Mouse (Mus musculus) layer of hippocampus, postnatal 25 days (tissue): ENCODE measurements at regions not wholly inside any gene's neighbourhood (a gene's known extent, or its start where the extent isn't known, plus 50 kb on each side); places are given as distances from the start of the nearest gene placed in this dataset.

Source experiments
- DNase-seq, 2 experiments: peaks; one replicate each; pipeline ENCODE4 v3.0.0; 2022; ENCODE audit warnings: mixed read lengths in 2 of 2, low spot score in 1 of 2; ENCODE audit errors: extremely low spot score in 1 of 2

DNA sequence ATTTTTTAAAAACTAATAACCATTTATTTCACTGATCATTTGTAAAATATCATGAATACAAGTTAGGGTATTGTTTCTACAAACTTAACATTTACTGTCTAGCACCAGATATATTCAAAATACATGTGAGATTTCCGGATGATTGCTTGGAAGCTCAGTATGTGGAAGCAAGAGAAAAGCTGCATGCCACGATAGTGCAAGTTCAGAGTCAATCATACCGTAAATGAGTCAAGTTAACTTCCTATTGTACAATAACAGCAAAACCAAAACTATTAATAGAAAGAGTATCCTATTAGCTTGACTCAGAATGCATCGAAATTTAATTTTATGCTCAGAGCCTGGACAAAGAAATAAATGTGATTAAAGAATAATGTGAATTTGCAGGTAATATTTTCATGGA, 1284.6 kb upstream of the Cited2 start:
- DNase-seq: no peak

DNA sequence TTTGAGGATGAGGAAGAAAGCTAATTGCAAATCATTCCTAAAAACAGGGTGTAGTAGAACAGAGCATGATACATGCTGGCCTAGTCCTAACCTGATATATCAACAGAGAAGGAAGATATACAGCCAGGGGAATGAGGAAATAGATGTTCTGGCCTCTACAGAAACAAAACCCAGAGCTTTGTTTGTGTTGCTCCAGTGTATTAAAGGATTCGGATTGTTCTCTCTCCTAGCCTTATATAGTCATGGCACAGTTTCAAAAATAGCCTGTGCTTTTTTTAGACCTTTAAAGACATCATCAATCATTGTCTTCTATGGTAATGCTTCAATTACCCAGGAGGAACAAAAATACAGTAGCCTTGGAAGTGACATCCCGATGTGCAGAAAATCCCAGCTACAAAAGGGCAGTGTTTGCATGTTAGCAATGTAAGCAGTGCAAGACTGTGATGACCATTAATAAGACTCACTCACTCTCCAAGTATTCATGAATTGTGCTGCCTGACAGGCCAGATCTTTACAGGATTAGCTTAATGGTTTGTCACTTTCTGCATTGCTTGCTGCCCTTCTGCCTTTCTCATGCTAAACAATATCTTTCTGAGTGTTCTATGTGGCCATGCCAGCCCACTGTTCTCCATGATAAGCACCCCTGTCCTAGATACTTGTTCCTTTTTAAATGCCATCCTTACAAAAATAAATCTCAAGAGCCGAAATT, 1281.9 kb upstream of the Cited2 start:
- DNase-seq: no peak

DNA sequence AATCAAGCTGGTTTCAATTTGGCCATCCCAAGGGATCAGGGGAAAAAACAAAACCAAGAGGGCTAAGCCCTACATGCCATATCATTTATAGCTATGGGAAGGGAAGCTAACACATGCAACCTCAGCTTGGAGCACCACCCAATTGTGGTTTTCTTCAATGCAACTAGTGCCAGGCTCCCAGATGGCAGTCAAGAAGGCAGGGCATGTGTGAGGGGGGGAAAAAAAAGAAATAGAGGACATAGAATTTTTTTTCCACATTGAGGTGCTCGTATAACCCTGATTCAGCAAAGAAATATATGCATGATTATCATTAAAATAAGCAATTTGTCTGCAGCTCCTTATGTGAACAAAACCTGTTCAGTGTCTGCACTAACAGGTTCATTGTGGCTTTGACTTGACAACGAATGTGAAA, 1281.4 kb upstream of the Cited2 start:
- DNase-seq: peak; percentile 6 to 9

DNA sequence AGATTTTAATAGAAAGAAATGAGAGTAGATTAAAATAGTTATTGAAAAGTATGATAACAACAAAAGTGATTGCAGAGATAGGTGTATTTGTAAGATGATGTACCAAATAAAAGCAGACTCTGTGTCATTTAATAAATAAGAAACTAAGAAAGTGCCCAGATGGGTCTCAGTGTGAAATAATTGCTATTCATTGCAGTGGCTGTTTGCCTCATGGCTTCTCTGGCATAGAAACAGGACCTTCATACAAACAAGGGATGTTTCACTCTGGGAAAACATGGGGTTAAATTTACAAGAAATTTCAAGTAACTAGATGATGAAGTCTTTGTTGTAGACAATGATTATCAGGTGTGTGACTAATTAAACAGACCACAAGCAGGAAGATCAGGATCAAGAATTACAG, 1279.1 kb upstream of the Cited2 start:
- no peak for DNase-seq

DNA sequence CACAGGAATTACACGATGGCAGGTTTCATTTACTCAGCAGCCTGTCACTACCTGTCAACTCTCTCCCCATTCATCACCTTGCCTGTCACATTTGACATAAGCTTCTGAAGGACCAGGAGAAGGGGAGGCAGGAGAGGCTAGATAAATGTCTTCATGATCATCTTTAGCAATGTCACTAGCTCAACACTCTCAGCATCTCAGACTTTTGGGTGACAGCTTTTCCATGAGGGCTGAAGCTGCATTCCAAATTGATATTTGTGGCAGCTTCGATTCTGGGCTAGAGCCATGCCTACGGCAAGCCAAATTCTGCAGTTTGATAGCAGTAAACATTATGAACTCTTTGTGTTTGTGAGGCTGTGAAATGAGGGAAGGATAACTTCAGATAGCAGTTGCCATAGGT, 1255.1 kb upstream of the Cited2 start:
- peak in 1 of 2 experiments; percentile 5 for DNase-seq

DNA sequence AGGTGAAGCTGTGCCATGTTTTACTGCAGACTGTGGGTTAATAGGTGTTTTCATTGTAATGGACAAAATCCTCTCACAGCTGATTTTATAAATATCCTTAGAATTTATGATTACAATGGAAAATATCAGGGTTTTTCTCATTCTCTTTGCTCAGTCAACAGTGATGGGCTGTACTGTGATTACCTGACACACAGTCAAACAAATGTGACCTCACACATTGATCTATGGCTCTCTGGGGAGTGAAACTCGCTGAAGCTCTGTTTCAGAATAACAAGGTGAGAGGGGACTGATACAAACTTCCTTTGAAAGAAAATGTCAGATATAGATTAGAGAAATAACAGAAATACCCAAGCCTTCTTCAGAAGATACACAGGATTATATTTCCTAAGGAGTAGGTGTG, 1253.3 kb upstream of the Cited2 start:
- no peak for DNase-seq

DNA sequence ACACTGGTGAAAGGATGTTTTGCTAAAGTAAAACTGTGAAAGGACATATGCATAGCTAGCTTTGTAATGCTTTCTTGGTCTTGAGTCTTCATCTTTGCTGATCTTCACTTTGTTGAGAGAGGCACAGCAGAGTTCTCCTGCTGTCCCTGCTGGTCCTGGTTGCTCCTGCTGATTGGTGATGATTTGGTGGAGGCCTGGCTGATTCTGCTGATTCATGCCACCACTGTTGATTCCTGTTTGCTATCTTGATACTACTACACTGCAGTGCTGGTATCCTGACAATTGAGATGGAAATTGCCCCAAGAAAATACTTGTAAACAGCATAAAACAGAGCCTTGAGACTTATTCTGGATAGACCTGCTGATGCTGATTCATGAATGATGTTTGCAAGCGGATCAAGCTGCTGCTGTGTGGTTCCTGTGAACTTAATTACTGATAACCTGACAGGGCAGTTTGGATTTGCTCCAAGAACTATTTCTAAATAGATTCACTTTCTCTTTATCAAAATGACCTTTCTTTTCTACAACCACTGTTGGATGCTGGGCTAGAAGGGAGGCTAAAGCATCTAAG, 1249.0 kb upstream of the Cited2 start:
- DNase-seq: no peak

DNA sequence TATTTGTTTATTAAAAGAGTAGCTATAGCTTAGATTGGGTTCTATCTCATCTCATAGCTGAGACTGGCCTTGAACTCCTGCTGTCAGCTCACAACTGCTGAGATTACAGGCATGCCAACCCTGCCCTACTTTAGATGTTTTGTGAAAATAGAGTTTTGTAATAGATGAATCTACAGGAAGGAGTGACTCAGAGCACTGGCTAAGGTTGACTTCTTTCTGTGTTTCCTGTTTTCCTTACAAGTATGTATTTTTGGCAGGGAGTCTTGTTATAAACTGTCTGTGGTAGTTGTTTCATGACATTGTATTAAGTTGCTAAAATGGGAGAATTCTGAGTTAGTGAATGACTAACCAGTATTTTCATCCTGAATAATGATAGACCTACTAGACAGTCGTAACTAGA, 1224.4 kb upstream of the Cited2 start:
- no peak for DNase-seq

DNA sequence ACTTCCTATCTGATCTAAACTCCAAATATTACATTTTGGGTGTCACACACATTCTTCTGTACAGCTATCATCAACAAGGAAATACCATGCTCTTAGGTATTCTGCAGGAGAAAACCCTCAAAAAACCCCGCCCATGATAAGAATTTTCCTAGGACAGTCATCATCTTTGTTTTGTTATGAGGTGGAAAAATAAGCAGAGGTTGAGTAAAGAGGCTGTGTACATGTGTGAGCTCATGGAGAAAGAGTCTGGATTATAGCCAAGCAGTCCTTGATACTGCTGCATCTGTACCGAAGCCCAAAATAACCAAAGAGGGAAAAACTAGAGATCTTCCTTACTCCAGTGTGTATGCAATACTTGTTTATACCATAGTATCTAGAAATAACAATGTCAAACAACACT, 1215.3 kb upstream of the Cited2 start:
- no peak for DNase-seq

DNA sequence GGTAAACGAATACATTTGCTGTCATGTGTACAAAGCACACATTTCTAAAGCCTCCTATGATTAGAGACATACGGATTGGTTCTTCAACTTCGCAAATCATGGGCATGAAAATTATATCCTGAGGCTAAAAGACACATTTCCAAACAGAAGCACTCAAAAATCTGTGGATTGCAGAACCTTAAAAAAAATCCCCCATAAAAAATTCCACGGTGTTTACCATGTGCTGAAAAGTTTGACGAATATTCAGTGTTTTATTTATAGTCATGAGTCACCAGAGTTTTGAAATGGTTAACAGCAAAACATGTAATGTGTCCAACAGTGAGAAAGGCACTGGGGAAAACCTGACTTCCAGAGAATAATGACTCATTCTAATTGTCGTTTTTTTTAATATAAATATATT, 1214.9 kb upstream of the Cited2 start:
- no peak for DNase-seq

DNA sequence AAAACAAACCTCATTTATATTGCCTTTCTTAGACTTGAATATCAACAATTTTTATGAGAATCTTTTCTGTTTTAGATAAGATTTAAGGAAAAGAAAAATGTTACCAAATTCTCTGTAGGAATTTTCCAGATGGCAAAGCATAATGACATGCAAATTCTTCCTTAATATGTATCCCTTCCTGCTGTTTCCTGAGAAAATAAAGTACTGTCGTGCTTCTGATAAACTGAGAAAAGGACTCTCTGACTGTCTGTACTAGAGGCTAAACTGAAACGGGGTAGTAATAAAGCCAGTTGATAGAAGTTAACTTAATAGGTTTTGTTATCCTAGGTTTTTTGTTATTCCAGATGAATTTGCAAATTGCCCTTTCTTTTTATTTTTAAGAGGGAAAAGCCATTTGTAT, 1208.4 kb upstream of the Cited2 start:
- DNase-seq: no peak

DNA sequence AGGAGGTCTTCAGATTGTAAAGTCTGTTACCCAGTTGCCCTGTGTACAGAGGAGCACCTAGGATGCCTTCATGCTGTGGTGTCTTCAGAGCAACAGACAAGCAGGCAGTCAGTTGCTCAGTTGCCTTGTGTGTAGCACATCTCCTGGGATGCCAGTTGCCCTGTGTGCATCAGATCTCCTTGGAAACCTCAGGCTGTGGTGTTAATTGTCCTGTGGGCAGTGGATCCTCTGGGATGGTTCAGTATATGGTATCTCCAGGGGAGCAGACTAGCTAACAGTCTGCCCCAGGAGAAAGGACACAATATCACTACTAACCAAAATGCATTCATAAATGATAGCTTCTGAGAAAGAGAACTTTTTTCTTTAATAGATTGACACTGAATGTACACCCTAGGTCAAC, 1201.1 kb upstream of the Cited2 start:
- no peak for DNase-seq

DNA sequence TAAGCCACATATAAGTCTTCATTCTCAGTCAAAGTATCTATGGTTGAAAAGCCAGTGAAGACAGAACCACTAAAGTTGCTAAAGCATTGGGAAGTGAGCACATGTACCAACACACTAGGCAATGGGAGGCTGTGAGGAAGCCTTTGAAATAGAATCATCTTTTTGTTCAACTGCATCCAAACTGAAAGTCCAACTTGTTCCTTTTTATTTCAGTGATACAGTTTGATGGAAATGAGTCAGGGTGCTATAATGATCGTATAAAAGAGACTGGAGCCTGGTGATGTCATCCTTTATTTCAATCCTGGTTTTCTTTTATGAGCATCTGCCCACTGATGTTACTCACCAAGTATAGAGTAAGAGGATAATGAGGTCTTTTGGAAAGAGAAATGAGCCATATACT, 1198.9 kb upstream of the Cited2 start:
- no peak for DNase-seq

DNA sequence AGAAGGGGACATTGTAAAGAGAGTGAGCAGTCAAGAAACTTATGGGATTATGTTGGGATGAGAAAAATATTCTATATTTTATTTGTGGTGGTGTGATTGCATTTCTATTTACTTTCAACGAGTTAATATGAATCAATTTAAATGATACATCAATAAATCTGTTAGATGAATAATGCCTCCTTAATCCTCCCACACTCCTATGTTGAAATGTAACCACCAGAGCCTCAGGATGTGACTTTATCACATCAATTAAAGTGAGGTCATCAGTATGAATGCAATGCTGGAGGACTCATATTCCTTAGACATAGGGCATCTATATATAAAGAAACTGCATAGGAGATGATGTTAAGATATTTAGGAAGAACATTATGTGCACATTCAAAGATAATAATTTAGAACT, 1195.3 kb upstream of the Cited2 start:
- no peak for DNase-seq

DNA sequence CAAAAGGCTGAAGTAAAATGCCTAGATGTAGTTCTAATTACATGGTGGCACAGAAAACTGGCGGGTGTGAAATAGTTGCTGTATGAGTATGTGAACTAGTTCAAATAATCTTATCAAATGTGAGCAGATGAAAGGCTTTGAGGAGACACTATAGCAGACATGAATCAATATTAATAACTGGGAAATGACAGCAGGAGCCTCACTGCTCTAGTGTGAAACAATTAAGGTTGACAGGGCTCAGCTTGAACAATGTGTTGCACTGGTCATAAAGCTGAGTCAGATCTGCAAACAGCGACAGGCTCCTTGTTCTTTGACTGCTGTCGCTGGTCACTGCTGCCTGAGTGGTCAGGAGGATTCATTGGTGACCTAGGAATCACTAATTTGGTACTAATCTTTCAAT, 1185.4 kb upstream of the Cited2 start:
- DNase-seq: no peak

DNA sequence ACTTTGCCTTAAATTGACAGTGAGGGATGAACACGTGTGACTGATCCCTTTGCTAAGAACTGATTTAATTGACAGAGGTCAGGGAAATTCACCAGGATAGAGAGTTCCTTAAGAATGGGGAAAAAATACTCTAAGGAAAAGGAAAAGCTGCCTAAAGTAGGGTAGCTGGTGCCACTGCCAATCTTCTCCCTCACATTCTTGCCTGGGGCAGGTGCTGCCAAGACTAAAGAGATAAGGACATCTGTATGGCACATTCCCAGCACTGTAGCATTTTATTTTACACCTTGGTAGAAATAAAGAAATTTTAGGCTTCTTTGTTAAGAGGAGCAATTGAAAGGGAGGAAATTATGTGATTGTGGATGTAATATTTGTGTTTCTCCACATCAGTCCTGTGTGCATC, 1184.6 kb upstream of the Cited2 start:
- DNase-seq: no peak

DNA sequence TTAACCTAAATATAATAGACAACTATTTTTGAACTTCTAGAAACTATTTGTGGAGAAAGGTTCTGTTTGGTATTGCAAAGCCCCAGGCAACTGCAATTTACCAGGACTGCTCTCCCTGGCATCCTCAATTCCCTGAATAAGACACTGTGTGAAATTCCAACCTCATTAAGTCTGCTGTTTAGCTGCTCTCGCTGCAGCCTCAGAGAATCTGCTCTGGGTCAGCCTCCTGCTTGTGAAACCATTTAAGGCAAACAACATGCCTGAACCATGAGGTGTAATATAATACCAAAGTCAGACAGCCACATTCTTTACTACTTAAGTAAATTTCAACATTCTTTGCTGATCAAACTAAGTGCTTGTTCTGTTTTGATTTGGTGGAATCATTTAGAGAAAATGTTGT, 1177.6 kb upstream of the Cited2 start:
- DNase-seq: no peak

DNA sequence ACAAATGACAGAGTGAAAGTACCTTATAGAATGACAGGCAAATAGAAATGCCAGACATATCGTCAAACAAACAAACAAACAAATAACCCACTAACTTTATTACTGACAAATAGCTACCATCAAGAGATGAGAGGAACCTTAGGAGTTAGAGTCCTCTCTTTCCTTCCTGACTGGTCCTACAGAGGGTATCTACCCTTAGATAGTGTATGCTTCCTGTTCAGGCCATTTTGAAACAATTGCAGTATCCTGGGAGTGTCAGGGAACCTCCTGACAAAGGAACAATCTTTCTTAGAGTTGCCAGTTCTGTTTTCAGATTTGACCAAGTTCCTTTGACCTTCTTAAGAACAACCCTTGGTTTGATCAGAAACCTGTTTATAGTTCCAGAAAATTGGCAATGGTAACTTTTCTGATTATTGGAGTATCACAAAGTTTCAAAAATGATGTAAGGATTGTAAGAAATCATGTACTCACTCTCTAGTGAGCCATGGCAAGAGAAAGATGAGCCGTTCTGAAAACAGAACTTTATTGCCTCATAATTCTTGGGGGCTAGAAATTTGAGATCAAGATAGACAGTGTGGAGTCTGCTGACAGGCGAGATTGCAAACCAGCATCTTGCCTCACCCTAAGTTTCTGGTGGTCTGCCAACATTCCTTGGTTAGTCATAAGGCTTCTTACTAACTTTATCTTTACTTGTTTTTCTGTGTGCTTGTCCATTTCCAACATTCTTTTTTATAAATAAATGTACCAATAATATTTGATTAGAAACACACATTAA, 1170.0 kb upstream of the Cited2 start:
- DNase-seq: no peak

DNA sequence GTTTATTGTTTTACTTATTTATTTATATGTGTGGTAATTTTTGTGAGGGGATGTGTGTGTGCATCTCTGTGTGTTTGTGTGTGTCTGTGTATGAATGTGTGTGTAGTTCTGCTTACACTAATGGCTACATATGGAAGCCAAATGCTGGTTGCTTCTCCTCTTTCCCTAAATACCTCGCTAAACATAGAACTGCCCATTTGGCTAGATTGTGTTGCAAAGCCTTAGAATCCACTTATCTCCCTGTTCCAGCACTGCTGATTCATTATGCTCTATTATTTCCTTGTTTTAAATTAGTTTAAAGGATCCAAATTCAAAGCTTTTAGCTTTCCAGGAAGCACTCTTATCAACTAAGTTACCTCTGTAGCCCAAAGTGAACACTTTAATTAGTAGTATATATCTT, 1148.5 kb upstream of the Cited2 start:
- no peak for DNase-seq

DNA sequence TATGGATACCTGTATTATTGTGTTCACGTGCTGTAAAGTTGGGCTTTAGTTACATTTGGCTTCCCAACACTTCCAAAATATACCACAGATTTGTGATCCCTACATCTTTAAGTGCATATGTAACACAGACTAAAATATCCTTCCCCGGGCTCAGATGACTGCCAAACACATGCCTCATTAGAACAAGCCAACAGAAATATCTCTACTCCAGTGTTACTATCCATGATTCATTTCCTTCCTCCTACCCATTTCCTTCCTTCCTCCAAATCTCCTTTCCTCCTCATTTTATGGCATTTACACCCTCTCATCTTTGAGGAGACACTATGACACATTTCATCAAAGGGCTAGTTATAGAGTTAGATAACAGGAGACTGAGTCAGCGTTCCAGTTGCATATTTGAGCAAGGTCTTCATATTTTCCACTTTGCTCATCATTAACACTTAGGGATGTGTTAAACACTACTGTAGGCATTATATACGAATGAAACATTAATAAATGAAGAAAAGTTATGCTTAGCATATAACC, 1144.4 kb upstream of the Cited2 start:
- DNase-seq: no peak

DNA sequence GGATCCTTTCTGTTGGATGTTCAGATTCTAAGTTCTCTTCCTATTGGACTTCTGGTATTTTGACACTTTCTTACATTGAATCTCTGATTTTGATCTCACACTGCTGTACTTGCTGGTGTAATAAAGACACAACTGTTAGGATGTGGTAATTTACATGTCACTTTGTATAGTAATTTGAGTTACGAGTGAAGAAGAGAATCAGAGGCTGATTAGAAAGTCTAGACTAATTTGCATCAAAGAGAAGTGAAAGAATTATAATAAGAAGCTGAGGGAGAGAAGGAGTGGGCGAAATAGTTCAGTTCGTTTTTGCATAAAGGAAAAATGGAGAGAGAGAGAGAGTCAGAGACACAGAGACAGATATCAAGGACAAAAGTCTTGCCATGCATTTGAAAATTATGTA, 1142.8 kb upstream of the Cited2 start:
- no peak for DNase-seq

DNA sequence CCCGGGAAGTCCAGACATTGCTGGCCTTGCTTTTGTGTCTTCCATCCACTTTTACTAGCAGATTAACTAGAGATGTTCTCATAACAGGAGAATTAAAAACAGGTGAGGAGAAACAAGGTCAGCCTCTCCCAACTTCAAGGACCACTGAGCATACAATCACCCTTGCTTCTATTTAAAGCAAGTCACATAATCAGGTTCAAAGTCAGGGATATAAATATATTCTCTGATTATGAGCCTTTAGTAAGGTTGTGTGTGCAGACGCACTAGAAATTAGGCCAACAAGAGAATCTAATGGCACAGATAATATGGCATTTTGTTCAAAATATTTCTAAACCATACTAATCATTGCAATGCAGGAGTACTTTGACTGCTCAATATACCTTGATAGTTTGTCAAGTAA, 1134.2 kb upstream of the Cited2 start:
- no peak for DNase-seq
